Mouse (Mus musculus): ENCODE measurements around the gene Kcnmb3.
A peak's percentile ranks its signal among the peaks of the same experiment; 100 is the strongest.

Kcnmb3 gene

GRCm38 (mm10) chr3:32495088-32495770, 3.2 kb upstream of the Kcnmb3 start:
- DNase-seq (ENCODE audit: low read depth) = no peak

DNA sequence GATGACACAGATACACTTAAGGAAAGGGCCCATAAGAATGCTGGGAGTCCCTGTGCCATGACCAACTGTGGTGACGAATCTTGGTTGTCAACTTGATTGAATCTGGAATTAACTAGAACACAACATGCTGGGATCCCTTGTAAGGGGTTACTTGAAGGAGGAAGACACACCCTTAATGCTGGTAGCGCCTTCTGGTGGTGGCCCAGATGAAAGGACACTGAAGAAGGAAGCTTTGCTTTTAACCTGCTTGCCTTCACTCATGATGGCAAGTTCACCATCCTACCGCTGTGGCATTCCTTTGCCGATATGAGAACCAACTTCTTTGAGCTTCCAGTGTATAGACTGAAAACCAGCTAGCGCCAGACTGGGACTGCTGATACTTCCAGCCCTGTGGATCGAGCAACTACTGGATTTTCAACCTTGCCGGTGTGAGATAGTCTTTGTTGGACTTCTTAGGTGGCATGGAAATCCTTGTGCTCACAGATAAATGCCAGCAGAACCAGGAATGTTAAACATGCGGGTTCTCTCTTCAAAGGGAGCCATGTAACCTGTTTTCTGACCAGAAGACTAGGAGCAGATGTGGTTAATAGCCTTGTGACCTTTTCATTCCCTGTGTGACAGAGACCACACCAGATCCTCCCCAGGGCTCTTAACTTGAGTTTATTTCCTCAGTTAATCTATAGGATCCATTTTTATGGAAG, 2.5 kb upstream of the Kcnmb3 start:
- no peak for DNase-seq (ENCODE audit: low read depth)

DNA sequence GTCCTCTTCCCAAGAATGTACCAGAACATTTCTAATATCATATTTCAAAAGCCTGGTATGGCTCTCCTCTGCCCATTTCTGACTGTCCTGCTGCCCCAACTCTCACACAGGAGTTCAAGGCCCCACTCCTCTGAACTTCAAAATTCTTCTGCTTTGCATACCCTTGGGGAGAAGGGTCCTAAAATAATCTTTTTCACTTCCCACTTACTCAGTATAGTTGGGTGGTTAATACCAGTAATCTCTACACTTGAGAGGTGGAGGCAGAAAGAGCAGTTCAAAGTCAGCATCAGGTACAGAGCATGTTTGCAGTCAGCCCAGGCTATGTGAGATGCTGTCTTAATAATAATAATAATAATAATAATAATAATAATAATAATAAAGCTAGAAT, 1.1 kb downstream of the Kcnmb3 start:
- DNase-seq (ENCODE audit: low read depth) = no peak

DNA sequence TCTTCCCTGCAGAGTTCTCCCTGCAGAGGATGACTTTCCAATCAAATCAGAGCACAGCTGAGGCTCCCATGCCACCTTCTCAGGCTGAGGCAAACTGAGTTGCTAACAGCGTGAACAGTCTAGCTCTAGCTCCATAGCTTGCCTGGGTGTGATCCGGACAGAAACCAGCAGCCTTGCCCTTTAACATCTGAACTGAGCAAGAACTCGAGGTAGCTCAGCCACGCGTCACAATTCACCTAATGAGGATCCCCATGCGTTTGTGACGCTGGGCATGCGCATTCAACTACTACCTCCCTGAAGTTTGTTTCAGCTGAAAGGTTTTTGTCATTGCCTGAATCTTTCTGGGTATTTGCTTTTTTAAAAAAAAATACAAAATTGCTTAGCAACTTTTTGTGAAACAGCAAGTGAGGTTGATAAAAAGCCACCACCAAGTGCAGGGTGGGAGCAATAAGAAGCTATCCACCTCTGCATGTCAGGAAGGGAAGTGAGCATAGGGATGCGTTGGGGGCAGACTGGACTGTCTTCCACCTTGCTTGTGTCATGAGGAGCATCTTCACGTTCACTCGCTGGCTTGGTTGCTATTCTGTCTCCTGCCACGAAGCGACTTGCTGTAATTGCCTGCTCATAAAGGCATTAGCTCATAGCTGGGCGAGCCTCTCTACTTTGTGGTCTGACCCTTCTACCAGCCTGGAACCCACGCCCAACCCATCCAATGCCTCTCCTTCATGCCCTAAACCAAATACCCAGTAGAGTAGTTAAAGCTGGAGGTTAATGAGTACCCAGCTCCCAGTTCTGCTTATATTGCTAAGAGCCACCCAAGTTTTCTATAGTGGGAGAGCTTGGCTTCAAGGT, 1.7 kb downstream of the Kcnmb3 start:
- no peak for DNase-seq (ENCODE audit: low read depth)

DNA sequence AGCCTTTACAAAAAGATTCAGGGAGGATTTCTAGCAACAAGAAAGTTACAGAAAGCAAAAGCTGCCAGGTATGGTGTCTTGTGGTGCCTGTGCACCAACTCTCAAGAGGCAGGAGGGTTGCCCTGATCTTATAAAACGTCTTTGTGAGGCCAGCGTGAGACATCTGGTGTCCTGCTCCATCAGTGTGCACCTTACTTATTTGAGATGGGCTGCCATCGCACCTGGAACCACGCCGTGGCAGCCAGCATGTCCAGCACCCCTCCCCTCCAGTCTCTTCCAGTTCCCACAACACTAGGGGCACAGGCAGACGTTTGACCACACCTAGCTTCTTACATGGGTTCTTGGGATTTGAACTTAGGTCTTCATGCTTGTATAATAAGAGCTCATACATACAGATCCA, 3.9 kb downstream of the Kcnmb3 start:
- DNase-seq (ENCODE audit: low read depth) = no peak

GRCm38 (mm10) chr3:32486543-32486942, 5.5 kb downstream of the Kcnmb3 start:
- DNase-seq (ENCODE audit: low read depth) = no peak

GRCm38 (mm10) chr3:32483035-32483434, 9.0 kb downstream of the Kcnmb3 start:
- DNase-seq (ENCODE audit: low read depth) = no peak

- DNase-seq (ENCODE audit: low read depth) = no peak
Measured at GRCm38 (mm10) chr3:32479961-32480360, 12.1 kb downstream of the Kcnmb3 start.

DNA sequence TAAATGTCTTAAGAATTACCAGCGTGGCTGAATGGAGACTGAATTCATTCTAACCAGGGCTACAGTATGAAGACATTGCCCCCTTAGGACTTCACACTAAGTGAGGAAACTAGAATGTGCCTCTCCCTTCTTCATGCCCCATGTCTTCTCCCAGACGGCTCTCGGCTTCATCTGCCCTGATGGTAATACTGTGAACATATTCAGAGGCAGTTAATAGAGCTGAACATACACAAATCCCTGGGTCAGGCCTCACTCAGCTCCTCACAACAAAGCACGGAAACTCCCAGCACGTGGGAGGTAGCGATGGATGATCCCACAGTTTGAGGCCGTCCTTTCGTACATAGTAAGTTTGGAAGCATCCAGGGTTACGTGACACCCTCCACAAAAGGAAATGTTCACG, 18.8 kb downstream of the Kcnmb3 start:
- DNase-seq (ENCODE audit: low read depth) = no peak

GRCm38 (mm10) chr3:32472191-32472900, 19.7 kb downstream of the Kcnmb3 start:
- no peak for DNase-seq (ENCODE audit: low read depth)

DNA sequence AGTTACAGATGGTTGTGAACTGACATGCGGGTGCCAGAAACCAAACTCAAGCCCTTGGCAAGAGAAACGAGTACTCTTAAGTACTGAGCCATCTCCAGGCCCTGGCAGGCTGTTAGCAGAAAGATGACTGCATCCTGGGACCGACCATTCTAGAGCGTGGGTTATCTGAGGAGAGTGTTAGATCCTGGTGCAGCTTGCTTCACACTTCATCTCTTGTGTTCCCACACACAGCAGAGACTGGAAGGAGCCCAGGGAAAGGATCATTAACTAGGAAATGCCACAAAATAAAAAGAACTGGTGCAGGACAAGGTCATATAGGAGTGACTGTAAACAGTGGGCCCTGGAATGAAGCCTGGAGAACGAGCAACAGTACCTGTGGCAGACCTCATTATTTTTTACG, 20.9 kb downstream of the Kcnmb3 start:
- DNase-seq (ENCODE audit: low read depth) = no peak

GRCm38 (mm10) chr3:32470449-32470848, 21.6 kb downstream of the Kcnmb3 start:
- DNase-seq (ENCODE audit: low read depth) = no peak

DNA sequence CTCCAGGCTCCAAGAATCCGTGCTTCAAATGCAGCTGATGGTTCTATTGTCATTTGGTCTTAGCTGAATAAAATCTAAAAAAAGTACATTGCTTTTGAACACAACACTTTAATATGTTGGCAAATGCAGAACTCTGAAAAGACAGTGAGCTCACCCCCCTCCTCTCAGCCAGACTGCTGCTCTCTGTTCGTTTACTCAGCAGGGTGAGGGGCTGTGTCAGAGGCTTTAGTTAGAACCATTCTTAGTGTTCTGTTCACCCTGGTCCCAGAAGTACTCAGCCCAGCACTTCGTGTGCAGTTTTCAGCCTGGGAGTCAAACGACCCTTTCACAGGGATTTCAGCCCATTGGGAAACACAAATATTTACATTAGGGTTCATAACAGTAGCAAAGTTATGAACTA, 23.6 kb downstream of the Kcnmb3 start:
- no peak for DNase-seq (ENCODE audit: low read depth)

DNA sequence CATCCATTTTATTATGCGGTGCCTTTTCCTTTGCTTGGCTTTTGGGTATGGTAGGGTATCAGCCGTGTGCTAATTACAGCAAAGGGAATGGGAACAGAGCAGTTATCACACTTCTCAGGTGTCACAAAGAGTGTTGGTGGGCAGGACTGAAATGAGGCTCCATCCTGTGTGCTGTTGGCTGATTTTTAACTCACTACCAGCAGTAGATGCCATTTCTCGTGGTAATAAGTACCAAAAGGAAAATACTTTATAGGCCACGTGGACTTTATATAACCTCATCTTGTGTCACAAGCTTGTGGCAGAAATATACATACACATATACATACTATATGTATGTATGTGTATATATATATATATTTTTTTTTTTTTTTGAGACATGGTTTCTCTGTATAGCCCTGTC, 24.7 kb downstream of the Kcnmb3 start:
- no peak for DNase-seq (ENCODE audit: low read depth)

DNA sequence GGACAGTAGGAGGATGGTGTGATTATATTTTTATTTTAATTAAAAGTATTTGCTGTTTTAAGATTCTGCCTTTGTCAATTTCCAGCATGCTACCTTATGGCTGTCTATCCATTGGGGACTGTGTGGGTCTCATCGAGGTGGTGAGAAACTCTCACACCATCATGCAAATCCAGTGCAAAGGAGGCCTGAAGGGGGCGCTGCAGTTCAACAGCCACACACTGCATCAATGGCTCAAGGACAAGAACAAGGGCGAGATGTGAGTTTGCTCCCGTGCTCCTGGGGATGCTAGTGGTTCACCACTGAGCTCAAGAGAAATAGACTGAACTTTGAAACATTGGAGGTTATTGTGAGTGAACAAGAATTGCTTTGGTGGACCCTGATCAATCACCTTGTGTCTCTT, 32.3 kb downstream of the Kcnmb3 start:
- DNase-seq (ENCODE audit: low read depth) = peak; percentile 34

- DNase-seq (ENCODE audit: low read depth) = no peak
Measured at GRCm38 (mm10) chr3:32454329-32455021, 37.6 kb downstream of the Kcnmb3 start.

DNA sequence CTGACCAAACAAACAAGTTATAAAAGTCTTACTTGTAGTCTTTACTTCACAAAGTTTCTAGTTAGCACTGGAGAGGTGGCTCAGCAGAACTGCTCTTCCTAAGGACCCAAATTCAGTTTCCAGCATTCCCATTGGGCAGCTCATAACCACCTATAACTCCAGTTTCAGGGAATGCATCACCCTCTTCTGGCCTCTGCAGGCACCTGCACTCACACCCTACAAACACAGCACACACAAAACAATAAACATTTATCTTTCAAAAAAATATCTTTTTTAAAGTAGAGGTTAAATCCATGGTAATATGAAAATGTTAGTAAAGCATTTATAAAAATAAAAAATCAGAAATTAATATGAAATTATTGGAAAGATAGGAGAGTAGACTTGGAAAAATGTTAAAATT, 50.3 kb downstream of the Kcnmb3 start:
- no peak for DNase-seq (ENCODE audit: low read depth)

GRCm38 (mm10) chr3:32438716-32439115, 53.3 kb downstream of the Kcnmb3 start:
- no peak for DNase-seq (ENCODE audit: low read depth)

DNA sequence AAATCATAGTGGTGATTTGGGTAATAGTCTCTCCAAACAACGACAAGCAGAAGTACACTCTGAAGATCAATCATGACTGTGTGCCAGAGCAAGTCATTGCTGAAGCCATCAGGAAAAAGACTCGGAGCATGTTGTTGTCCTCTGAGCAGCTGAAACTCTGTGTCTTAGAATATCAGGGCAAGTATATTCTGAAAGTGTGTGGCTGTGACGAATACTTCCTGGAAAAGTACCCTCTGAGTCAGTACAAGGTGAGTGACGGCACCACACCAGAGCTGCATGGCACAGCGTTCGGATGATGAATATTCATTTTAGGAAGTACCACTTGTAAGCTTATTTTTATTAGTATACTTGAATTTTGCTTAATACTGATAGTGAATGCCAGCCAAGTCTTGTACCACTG, 54.2 kb downstream of the Kcnmb3 start:
- no peak for DNase-seq (ENCODE audit: low read depth)

DNA sequence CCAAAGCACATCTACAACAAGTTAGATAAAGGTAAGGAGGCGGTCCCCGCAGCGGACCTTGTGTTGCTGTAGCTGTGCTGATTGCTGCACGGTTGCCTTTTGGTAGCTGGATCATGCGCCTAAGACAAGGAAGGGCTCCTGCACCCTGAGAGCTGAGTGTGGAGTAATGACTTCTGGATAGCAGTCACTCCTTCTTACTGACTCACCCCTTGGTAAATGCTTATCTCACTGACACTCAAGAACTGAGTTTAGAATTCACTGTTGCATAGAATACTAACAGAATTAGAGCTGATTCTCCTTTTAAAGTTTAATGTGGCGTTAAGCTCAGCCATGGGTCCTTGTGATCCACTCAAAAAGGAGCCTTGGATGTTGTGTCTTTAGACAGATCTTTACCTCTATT, 54.7 kb downstream of the Kcnmb3 start:
- DNase-seq (ENCODE audit: low read depth) = no peak

- no peak for DNase-seq (ENCODE audit: low read depth)
Measured at GRCm38 (mm10) chr3:32436101-32436500, 55.9 kb downstream of the Kcnmb3 start.

DNA sequence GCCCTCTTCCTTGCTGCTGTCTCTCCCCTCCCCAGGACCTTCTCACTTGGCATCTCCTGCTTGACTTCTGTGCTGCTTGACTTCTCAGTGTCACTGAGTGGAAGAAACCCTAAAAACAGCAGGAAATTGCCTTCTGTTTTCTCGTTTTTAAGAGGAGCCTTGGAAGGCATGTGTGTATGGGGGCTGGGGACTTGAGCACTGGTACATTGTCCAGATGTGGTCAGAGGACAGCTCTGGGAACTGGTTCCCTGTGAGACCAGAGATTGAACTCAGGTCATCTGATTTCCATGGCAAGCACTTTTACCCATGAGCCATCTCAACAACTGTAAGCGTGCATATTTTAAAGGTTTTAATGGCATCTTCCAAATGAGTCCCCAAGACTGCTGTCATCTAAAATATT, 58.0 kb downstream of the Kcnmb3 start:
- DNase-seq (ENCODE audit: low read depth) = no peak
